Mouse (Mus musculus) c-Kit-positive CD71-positive TER-119-positive erythroid progenitor cells, embryonic 14.5 days (primary cell): ENCODE results near the gene Arntl.

ENCODE experiments used
- DNase-seq: peaks from one replicate; pipeline ENCODE4 v3.0.0-alpha.2; 2013; ENCODE audit warnings: low spot score

Arntl gene

GRCm38 (mm10) chr7:113206644-113207470 is at the start of gene Arntl:
Arntl (plus strand) TSS chr7:113207465.
- DNase-seq = peak; percentile 75

GRCm38 (mm10) chr7:113161077-113161698 is 46.1 kb upstream of the Arntl start:
- no peak for DNase-seq

GRCm38 (mm10) chr7:113164719-113165118 is 42.5 kb upstream of the Arntl start:
- no peak for DNase-seq

- no peak for DNase-seq
Measured at GRCm38 (mm10) chr7:113167092-113167491, 40.2 kb upstream of the Arntl start.

- no peak for DNase-seq
Measured at GRCm38 (mm10) chr7:113168609-113169008, 38.7 kb upstream of the Arntl start.

GRCm38 (mm10) chr7:113172425-113172824 is 34.8 kb upstream of the Arntl start:
- DNase-seq = no peak

GRCm38 (mm10) chr7:113175481-113175880 is 31.8 kb upstream of the Arntl start:
- DNase-seq = no peak

- no peak for DNase-seq
Measured at GRCm38 (mm10) chr7:113178073-113178472, 29.2 kb upstream of the Arntl start.

- no peak for DNase-seq
Measured at GRCm38 (mm10) chr7:113183787-113184186, 23.5 kb upstream of the Arntl start.

GRCm38 (mm10) chr7:113185056-113185455 is 22.2 kb upstream of the Arntl start:
- DNase-seq = no peak

- no peak for DNase-seq
Measured at GRCm38 (mm10) chr7:113186041-113186800, 21.0 kb upstream of the Arntl start.

GRCm38 (mm10) chr7:113188091-113188490 is 19.2 kb upstream of the Arntl start:
- DNase-seq = no peak

- no peak for DNase-seq
Measured at GRCm38 (mm10) chr7:113188566-113188965, 18.7 kb upstream of the Arntl start.

- no peak for DNase-seq
Measured at GRCm38 (mm10) chr7:113191787-113192186, 15.5 kb upstream of the Arntl start.

- DNase-seq = no peak
Measured at GRCm38 (mm10) chr7:113192714-113193365, 14.4 kb upstream of the Arntl start.

GRCm38 (mm10) chr7:113193872-113194271 is 13.4 kb upstream of the Arntl start:
- no peak for DNase-seq

- no peak for DNase-seq
Measured at GRCm38 (mm10) chr7:113195271-113195670, 12.0 kb upstream of the Arntl start.

GRCm38 (mm10) chr7:113196171-113196570 is 11.1 kb upstream of the Arntl start:
- no peak for DNase-seq

GRCm38 (mm10) chr7:113197161-113197775 is 10.0 kb upstream of the Arntl start:
- DNase-seq = no peak

- DNase-seq = no peak
Measured at GRCm38 (mm10) chr7:113201584-113201983, 5.7 kb upstream of the Arntl start.

- no peak for DNase-seq
Measured at GRCm38 (mm10) chr7:113207471-113208387, 464 bp downstream of the Arntl start.
